Mouse (Mus musculus) yolk sac, embryonic 10.5 days (tissue): ENCODE results near the gene Zfp653.
"Not testable (repeated sequence)": the region's sequence is repeated elsewhere in the genome, so short reads cannot be mapped to it uniquely, and the experiment has no call there.

Experiments used
- DNase-seq: peaks from one replicate; pipeline ENCODE4 v3.0.0-alpha.2; 2017; ENCODE audit warnings: low spot score

Gene Zfp653

DNA sequence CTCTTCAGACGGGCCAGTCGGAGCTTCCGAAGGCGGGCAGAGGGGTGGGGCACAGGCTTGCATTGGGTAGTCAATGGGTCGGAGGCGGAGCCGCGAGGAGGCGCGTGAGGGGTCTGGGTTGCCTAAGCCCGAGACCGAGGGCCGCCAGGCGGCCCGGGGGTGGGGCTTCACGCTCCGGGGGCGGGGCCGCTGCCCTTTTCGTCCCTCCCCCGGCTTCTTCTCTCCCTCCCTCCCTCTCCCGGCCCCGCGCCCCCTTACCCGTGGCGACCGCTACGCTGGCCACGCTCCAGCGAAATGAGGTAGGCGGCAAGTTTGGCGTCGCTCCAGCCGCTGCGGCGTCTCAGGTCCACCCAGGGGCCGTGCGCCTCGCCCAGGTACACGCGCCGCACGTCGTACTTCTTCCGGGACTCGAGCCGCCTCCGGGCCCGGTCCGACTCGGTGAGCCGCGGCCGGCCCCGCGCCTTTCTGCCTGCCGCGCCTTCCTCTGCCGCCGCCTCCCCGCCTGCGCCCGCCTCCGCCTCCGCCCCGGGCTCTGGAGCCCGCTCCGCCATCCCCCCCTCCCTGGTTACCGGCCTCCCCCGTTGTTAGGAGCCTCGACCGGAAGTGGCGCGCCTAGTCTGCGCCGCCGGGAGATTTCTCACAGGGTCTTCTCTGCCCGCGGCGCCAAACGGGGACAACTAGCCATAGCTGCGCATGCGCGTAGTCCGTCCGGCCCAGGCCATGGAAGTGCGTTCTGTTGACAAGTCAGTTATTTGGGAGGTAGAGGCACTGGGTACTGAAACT is at the start of gene Zfp653, which contains the start of gene Gm49318:
Gene Zfp653 (minus strand): TSS at position 586 of the 783 bp plus-strand sequence.
Gene Gm49318 (minus strand): TSS at position 469 of the 783 bp plus-strand sequence.
- peak; percentile 97 for DNase-seq

DNA sequence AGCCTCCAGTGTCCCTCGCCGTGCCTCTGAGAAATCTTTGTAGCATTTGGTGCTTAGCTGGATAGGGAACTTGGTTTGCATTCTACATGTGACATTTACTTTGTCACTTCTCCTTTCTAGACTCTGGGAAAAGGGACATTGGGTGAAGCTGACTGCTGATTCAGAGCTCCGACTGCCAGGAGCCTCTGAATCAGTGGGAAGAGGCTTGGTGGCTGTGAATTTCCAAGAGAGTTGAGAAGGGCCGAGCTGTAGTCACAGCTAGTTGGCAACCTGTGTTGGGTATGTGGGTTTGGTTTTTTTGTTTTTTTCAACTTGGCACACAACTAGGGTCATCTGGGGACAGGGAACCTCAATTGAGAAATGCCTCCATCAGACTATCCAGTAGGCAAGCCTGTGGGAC is 48.4 kb upstream of the Zfp653 start:
- DNase-seq, result no peak

DNA sequence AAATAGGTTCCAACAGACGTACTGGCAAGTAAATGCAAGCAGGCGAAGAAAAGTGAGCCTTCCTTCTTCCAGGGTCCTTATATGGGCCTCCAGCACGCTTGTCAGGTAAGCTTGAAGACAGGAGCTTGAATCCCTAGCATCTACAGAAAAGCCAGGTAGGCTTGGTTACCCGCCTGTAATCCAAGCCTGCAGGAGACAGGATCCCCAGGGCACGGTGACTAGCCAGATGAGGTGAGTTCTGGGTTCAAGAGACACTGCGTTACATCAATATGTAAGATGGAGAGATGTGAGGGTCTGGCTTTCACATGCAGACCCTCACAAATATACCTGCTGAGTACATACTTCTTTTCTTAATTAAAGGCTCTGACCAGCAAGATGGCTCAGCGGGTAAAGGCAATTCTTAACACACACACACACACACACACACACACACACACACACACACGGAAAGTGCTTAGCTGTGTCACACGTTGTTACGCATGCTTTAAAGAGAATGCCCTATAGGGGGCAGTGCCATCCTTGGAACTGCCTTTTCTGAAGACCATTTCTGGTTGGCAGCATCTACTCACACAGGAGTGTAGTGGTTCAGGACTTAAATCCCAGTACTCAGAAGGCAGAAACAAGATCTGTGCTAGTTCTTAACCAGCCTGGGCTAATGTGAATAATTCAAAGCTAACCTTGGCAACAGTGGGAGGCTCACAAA is 46.7 kb upstream of the Zfp653 start:
- peak; percentile 31 for DNase-seq

DNA sequence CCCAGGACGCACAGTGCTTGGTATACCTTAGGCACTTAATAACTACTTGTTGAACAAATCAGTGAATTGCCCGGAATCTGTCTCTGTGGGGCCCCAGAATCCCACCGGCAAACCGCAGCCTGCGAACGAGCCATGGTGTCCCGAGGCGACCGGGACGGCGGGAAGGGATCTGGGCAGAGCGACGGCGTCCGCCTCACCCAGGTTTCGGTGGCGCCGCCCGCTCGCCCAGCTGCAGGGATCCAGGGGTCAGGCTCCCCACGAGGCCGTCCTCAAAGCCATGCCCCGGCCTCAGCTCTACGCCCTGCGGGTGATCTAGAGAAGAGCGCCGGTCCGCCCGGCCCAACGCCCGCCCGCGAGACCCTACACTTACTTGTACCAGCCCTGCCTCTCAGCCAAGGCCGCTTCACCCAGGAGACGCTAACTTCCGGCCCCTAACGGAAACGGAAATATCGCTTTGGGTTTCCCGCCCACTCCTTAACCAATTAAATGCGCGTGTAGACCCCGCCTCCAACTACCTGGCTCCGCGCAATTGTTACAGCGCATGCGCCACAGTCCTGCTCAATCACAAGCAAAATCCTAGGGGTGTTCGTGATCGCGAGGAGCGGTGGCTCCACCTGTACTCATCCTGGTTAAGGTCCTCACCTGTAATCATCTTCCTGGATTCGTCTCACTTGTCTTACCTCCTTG is 45.7 kb upstream of the Zfp653 start, which contains the start of gene Elof1:
Gene Elof1 (minus strand): TSS at position 433 of the 687 bp plus-strand sequence.
- peak; percentile 94 for DNase-seq

DNA sequence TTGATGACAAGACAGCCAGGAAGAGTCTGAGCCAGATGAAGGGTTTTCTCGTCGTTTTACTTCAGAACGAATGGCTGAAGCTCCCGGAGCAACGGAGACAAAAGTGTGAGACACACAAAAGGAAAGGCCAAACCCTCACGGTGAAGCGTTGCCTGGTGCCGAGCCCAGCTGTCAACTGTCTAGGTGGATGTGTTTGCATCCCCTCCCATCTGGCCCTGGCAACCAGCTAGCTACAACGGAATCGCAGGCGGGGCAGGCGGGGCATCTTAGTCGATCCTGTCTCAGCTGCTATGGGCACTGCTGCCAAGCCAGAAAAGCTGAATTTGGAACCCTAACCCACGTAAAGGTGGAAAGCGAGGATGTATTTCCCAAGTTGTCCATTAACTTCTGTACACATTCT is 44.9 kb upstream of the Zfp653 start:
- DNase-seq, result no peak

DNA sequence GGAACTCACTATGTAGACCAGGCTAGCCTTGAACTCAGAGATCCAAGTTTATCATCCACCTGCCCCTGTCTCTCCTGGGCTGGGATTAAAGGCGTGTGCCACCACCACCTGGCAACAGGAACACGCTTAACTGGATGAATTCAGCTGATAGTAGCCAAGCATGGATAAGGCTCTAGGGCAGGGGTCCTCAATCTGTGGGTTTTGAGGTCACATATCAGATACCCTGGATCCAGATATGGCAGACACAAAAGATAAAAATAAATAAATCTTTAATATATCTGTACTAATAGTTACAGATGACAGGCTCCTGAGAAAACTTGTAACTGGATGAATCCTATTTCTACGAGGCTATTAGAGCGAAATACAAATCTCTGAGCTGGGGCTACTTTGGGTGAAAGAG is 44.5 kb upstream of the Zfp653 start:
- DNase-seq, result no peak

DNA sequence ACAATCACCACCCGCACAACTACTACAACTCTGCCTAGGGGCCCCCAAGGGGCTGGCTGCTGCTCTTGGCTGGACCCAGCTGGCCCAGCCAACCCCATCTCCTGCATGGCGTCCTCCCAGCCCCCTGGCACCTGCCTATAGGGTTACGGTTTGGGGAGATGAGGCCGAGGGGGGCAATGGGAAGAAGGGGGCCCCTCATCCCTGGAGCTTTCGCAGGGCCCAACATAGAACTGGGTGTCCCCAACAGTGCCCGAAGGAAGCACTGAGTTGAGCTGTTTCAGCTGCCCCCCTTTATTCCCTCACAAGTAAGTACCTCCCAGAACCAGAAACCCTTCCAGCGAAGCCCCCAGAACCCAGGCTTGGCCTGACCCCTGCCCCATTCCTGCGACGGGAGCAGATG is 37.0 kb upstream of the Zfp653 start:
- DNase-seq, result no peak

DNA sequence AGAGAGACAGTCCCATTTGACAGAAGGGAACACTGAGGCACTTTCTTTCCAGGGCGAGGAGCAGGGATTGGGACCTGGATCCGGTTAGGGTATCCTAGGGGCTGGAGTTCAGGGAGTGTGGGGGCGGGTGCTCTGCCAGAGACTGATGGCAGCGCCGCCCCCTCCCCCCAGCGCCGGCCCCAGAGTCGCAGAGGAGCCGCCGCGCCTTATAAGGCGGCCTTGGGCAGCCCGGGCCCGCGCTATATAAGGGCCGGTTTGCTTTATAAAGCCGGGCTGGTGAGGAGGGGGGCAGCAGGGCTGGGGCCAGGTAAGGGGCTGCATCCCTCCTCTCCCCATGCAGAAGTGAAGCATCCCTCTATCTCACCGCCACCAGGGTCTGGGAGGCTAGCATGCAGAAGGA is 28.7 kb upstream of the Zfp653 start:
- DNase-seq, result no peak

DNA sequence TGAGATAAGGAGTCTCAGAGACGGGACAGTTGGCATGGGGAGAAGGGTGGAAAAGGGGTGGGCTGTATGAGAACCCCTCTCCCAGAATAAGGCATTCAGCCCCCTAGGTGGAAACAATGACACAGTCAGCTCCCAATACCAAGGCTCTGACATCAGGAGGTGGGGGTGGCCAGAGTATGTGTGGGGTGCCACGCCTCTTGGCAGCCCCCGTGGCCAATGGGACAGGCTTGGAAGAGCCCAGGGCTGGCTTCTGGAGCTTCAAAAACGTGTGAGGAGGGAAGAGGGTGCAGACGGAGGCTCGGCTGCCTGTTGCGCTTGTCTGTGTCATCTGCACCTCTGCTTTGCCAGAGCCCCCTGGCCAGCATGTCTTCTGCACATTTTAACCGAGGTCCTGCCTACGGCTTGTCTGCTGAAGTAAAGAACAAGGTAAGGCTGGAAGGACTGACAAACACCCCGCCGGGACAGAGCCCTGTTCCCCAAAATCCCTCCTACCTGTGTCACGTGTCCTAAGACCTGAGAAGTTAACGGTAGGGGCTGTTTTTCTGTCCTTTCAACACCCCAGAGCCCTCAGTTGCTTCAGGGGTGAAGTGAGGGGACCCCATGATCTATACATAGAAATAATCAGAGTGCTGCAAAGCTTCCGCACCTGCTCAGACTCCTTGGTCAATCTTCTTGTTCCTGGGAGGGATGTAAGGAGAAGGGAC is 28.0 kb upstream of the Zfp653 start, which contains the start of gene Cnn1:
Gene Cnn1 (plus strand): TSS at position 224 of the 704 bp plus-strand sequence.
- DNase-seq, result no peak

DNA sequence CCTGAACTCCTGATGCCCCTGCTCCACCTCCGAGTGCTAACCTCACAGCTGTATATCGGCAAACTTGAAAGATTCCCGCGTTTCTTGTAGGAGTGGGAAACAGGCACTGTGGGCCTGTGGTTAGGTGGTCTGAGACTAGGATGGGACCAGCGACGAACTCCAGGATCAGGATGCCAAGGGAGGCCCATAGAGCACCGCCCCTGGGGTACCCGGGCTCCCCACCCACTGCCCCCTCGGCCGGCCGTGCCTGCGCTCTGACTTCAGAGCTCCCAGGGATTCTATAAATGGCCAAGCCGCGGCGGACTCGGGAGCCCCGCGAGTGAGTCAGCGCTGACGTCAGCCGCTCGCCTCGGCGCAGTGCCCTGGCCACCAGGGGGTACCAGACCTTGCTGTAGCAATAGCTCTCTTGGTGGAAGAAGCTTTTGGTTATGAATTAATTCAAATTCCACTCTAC is 24.7 kb upstream of the Zfp653 start:
- peak; percentile 58 for DNase-seq

DNA sequence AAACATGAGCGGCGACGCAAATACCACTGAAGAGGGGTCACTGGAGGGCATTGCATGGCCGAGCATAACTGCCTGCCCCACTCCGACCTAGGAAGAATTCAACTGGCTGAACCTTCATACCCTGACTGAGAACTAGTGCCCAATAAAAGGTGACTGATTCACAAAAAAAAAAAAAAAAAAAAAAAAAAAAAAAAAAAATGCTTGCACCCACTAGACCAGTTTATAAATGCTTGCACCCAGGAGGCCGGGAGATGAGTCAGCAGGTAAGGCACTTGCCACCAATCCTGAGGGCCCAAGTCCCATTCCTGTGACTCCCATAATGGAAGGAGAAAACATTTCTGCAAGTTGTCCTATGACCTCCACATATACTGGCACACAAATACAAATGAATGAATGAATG is 21.6 kb upstream of the Zfp653 start:
- DNase-seq, result no peak

DNA sequence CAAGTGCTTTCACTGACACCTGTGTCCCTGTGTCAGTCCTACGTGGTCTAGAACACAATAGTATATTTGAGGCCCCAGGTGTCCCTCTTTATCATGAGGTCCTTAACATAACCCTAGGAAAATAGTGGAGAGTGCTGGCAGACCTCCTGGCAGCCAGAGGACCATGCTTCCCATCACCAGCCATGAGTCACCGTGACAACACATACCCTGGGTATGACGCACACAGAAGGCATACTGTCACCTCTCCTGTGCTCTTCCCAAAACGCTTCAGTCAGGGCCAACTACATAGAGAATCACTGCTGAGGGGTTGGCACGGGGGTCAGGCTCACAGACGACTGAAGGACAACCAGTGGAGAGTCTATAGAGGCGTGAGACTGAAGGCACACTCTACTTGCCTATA is 18.8 kb upstream of the Zfp653 start:
- DNase-seq, result no peak

DNA sequence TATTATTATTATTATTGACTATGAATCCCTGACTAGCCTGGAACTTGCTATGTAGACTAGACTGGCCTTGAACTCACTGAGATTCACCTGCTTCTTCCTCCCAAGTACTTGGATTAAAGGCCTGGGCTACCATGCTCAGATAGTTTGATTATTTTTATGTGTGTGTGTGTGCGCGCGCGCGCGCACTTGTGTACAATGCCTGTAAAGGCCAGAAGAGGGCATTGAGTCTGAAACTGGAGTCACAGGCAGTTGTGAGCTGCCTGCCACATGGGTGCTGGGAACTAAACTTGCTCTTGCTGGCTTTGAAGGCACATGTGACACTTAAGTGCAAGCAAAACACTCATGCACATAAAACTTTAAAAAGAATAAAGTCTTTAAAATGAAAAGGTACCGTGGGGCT is 18.1 kb upstream of the Zfp653 start:
- no peak for DNase-seq

DNA sequence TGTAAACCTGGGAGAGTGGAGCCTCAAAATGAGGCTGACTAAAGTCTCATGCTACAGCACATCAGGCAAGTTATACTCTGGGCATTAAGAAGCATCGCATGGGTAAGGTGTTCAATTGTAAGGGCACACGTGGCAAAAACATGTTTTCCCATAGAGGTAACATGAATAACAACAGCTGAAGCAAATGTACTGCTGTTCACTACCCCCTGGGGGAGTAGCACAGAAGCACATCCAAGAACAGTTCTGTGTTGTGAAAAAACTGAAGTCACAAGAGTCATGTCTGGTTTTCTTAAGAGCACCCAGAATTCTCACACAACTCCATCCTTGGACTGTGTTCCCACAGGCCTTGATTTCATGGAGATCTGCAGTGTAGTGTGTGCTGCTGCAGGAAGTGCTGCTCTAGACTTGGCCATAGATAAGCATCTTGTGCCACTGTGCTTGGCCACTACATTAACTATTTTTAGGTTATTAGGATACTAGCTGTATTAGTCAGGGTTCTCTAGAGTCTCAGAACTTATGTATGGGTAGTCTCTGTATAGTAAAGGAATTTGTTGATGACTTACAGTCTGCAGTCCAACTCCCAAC is 15.9 kb upstream of the Zfp653 start:
- no peak for DNase-seq

DNA sequence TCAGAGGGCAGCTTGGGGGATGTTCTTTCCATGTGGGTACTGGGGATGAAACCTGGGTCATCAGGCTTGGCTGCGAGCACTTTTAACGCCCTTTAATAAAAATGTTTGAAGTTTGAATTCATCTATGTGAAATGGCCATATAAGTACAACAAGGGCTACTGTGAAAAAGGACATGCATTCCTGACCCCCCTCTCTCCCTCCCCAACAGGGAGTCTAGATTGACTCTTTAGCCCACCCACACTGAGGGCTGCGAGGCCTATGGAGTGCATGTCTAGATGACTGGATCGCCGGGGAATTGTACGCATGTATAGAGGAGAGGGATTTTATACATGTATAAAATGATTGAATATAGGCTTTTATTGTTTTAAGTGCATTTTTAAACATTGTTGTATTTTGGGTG is 14.8 kb upstream of the Zfp653 start:
- no peak for DNase-seq

DNA sequence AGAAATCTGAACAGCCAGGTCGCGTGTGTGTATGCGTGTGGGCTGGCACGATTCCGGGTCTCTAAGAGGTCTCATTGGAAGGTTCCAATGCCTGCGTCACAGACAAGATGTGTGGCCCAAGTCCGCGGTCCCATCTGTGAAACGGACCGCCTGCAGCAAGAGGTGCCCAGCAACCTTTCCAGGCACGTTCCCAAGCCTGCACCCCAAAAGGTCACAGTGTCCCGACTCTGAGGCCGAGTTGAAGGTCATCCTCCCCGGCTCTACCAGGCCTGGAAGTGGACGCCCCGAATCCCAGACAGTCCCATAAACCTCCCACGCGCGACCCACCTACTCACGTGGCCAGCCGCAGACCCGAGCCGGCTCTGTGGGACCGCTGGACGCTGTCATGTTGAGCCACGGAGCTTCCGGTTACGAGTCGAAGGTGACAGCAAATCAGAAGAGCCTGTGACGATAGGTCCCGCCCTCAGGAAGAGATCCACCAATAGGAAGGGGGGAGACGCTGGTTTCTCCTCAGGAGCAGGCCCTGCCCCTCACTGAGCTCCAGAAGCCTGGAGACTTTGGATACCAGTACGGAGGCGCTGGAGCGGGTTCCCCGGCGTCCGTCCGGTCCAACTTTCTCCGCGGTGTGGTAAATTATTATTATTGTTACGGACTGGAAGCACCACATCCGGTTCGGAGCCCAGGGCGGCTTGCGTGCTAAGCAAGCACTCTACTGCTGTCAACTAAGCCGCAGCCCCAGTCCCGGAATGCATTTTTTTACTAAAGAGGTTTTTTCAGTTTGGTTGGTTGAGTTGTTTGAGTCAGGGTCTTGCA is 14.1 kb upstream of the Zfp653 start, which contains the start of gene Ecsit:
Gene Ecsit (minus strand): TSS at position 417 of the 813 bp plus-strand sequence.
- peak; percentile 95 for DNase-seq

DNA sequence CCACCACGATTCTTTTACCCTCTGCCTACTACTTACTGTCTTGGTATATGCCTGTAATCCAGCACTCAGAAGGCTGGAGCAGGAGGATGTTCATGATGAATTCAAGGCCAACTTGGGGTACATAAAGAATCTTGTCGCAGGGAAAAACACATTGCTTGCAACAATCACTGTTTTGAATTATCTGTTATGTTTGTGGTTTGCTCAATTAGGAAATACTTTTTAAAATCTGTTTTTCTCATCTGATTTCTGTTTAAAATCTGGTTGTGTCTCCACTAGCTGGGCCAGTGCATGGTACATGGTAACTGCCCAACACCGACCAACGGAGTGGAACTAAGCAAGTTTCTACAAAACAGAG is 13.5 kb upstream of the Zfp653 start:
- DNase-seq, result no peak

DNA sequence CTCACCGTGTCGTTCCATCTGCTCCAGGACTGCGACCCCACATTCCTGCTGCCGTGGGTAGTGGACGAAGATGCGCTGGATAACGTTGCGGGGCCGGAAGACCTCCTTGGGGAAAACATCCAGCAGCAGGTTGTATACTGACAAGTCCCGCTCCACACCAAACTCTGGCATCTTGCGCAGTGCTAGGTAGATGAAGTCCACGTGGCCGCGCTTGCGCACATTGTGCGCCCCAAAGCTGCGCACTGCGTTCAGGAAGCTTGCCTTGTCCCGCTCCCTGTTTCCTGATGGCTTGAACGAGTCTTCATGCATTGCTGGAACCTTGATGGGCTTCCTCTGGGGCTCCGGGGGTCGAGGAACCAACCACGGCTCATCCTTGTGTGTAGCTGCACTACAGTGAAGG is 5.0 kb upstream of the Zfp653 start:
- no peak for DNase-seq

DNA sequence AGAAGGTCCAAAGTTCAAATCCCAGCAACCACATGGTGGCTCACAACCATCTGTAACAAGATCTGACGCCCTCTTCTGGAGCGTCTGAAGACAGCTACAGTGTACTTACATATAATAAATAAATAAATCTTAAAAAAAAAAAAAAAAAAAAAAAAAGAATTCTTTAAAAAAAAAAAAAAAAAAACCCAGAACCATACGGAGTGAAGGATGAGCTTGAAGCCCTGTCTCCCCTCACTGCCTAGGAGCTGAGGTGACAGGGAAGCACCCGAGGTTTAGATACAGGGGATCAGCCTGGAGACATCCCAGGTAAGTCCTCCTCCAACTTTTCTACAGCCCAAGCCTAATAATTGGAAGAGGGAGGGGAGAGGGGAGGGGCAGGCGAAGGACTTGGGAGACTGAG is 4.6 kb upstream of the Zfp653 start:
- not testable (repeated sequence) for DNase-seq

DNA sequence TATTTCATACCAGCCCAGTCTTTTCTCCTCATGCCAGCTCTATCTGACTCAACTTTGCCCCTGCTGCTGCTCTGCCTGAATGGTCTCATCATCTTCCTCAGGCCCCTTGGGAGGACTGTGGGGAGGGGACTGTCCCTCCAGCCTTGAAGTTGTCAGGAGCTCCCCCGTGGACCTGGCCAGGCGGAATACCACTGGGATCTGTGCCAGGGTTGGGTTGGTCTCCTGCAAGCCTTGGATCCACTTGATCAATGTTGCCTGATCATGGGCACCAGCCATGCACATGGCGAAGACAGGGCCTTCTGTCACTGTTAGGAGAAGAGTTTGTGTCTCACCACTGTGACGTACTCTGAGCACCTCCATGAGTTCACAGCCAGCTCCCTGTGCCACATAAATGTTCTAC is 1.1 kb upstream of the Zfp653 start:
- DNase-seq, result no peak
